Mouse (Mus musculus) gastrocnemius, adult 2 months (tissue): ENCODE measurements around the gene Sptan1. TPM values are rescaled to one million over a fixed set of nuclear protein-coding genes. Genes with fewer than 3 reads are reported as not detected.

ENCODE experiments used
- DNase-seq: peaks from one replicate; pipeline ENCODE4 v3.0.0; 2022
- H3K27ac ChIP-seq: fragments of 200-600 bp; 2 replicates; pipeline ENCODE4 v1.8.1; 2022; ENCODE audit warnings: mild to moderate bottlenecking
- H3K4me3 ChIP-seq: fragments of 200-600 bp; 2 replicates; pipeline ENCODE4 v1.8.1; 2022; ENCODE audit warnings: mild to moderate bottlenecking, moderate library complexity
- CTCF ChIP-seq: fragments of 200-600 bp; IDR thresholded peaks from 2 replicates; pipeline ENCODE4 v1.8.1; 2022; ENCODE audit warnings: antibody characterized with exemption, mild to moderate bottlenecking, moderate library complexity
- intact Hi-C: fragments of 180-260 bp; cut with DNase I; formaldehyde crosslinking; loops from one replicate; pipeline ENCODE4 v1.15.1; 2025
- long read RNA-seq, 2 experiments: library from polyadenylated mRNA; stranded (forward); transcript quantifications; one replicate each; pipeline ENCODE4 v2.0.0; 2021
- total RNA-seq, 2 experiments: library from RNA; stranded (reverse); gene quantifications; 2 replicates each; pipeline ENCODE4 v1.2.3; 2021

The Sptan1 gene
- total RNA-seq, result 10 to 100 TPM; 41.8 to 62.1 TPM
- long read RNA-seq, experiment 1, partial matches to known transcripts, result 18 of 23 reads
- long read RNA-seq, experiment 1, other reads (novel, unspliced or antisense), result 5 of 23 reads
- long read RNA-seq, experiment 2, partial matches to known transcripts, result 2 of 11 reads
- long read RNA-seq, experiment 2, other reads (novel, unspliced or antisense), result 9 of 11 reads

GRCm38 (mm10) chr2:29965250-29965843 lies at the start of gene Sptan1:
Sptan1 (plus strand) TSS chr2:29965560.
- peak within 1 kb of the TSS; percentile 97 for H3K4me3 ChIP-seq
- intact Hi-C loops, result no loop called here
- peak; percentile 99 for DNase-seq
- H3K27ac ChIP-seq, result peak within 1 kb of the TSS; percentile 99
- no peak for TF ChIP-seq CTCF

- H3K4me3 ChIP-seq, result no peak overlapping the region
- H3K27ac ChIP-seq, result no peak overlapping the region
- intact Hi-C loops, result no loop called here
- no peak for TF ChIP-seq CTCF
- DNase-seq, result no peak
Measured at GRCm38 (mm10) chr2:29917621-29918020, 47.7 kb upstream of the Sptan1 start.

- TF ChIP-seq CTCF, result no peak
- intact Hi-C loops, result no loop called here
- no peak overlapping the region for H3K4me3 ChIP-seq
- peak; percentile 84 for DNase-seq
- no peak overlapping the region for H3K27ac ChIP-seq
Measured at GRCm38 (mm10) chr2:29922011-29922410, 43.3 kb upstream of the Sptan1 start.

- no peak for DNase-seq
- intact Hi-C loops, result no loop called here
- no peak for TF ChIP-seq CTCF
- Histone ChIP-seq H3K27ac (no peak overlapping the region), H3K4me3 (no peak overlapping the region)
Measured at GRCm38 (mm10) chr2:29926542-29926941, 38.8 kb upstream of the Sptan1 start.

GRCm38 (mm10) chr2:29930506-29930905 lies 34.9 kb upstream of the Sptan1 start:
- no peak for DNase-seq
- H3K4me3 ChIP-seq, result no peak overlapping the region
- intact Hi-C loops, result no loop called here
- TF ChIP-seq CTCF, result no peak
- H3K27ac ChIP-seq, result no peak overlapping the region

GRCm38 (mm10) chr2:29931194-29931593 lies 34.2 kb upstream of the Sptan1 start:
- Histone ChIP-seq H3K27ac (no peak overlapping the region), H3K4me3 (no peak overlapping the region)
- no peak for TF ChIP-seq CTCF
- intact Hi-C loops, result no loop called here
- DNase-seq, result no peak

GRCm38 (mm10) chr2:29934906-29935599 lies 30.3 kb upstream of the Sptan1 start, which contains the start of gene Gle1:
Gle1 (plus strand) TSS chr2:29935426.
- peak; percentile 99 for DNase-seq
- peak; percentile 71 for TF ChIP-seq CTCF
- intact Hi-C loops, result loop anchor here (5.0 kb wide), 1 partner anchor 42 kb away; no protein-coding TSS in a partner anchor

GRCm38 (mm10) chr2:29940073-29940472 lies 25.3 kb upstream of the Sptan1 start:
- intact Hi-C loops, result no loop called here
- Histone ChIP-seq H3K4me3 (no peak overlapping the region), H3K27ac (no peak overlapping the region)
- DNase-seq, result no peak
- TF ChIP-seq CTCF, result no peak

More at GRCm38 (mm10) chr2:29934906-29935599, 30.3 kb upstream of the Sptan1 start, which contains the start of gene Gle1:
- peak within 1 kb of the TSS; percentile 92 for H3K27ac ChIP-seq
- peak within 1 kb of the TSS; percentile 96 for H3K4me3 ChIP-seq

- no peak overlapping the region for H3K4me3 ChIP-seq
- intact Hi-C loops, result no loop called here
- no peak for DNase-seq
- H3K27ac ChIP-seq, result no peak overlapping the region
- no peak for TF ChIP-seq CTCF
Measured at GRCm38 (mm10) chr2:29940826-29941225, 24.5 kb upstream of the Sptan1 start.

- Histone ChIP-seq H3K4me3 (peak overlapping the region; percentile 35), H3K27ac (peak overlapping the region; percentile 86)
- DNase-seq, result no peak
- intact Hi-C loops, result no loop called here
- no peak for TF ChIP-seq CTCF
Measured at GRCm38 (mm10) chr2:29944723-29945122, 20.6 kb upstream of the Sptan1 start.

- DNase-seq, result no peak
- Histone ChIP-seq H3K4me3 (no peak overlapping the region), H3K27ac (no peak overlapping the region)
- intact Hi-C loops, result no loop called here
- TF ChIP-seq CTCF, result no peak
Measured at GRCm38 (mm10) chr2:29948896-29949295, 16.5 kb upstream of the Sptan1 start.

GRCm38 (mm10) chr2:29961246-29961645 lies 4.1 kb upstream of the Sptan1 start:
- no peak for TF ChIP-seq CTCF
- DNase-seq, result no peak
- intact Hi-C loops, result no loop called here

More at GRCm38 (mm10) chr2:29961246-29961645, 4.1 kb upstream of the Sptan1 start:
- Histone ChIP-seq H3K27ac (no peak overlapping the region), H3K4me3 (no peak overlapping the region)
